Mouse (Mus musculus) liver, embryonic 14.5 days (tissue): Measurements from ENCODE around the gene Trat1. TPM values are rescaled to one million over a fixed set of nuclear protein-coding genes. Genes with fewer than 3 reads are reported as not detected.

ENCODE experiments used
- ATAC-seq: fragments of 200-750 bp; cut with Nextera tagmentation; 2 replicates; pipeline ENCODE4 v1.8.0; 2017; ENCODE audit warnings: moderate number of reproducible peaks, mild to moderate bottlenecking, moderate library complexity; ENCODE audit not compliant: insufficient read depth
- DNase-seq, 3 experiments: peaks; one replicate each; pipeline ENCODE4 v3.0.0-alpha.2; 2012 to 2013; ENCODE audit warnings: low read depth in 3 of 3, low spot score in 3 of 3
- H3K27ac ChIP-seq: fragments of 300-500 bp; sonication (generic); 2 replicates; pipeline ENCODE4 v1.5.1; 2014; ENCODE audit warnings: moderate library complexity, mild to moderate bottlenecking, control low read depth, inconsistent platforms
- H3K27me3 ChIP-seq: fragments of 300-500 bp; sonication (generic); 2 replicates; pipeline ENCODE4 v1.6.1; 2014; ENCODE audit warnings: mild to moderate bottlenecking, low read length, moderate library complexity; ENCODE audit not compliant: control insufficient read depth, insufficient read depth
- H3K36me3 ChIP-seq: fragments of 300-500 bp; sonication (generic); replicated peaks from 2 replicates; pipeline ENCODE4 v1.6.1; 2014; ENCODE audit warnings: low read depth; ENCODE audit not compliant: control insufficient read depth, insufficient read depth
- H3K4me1 ChIP-seq, 2 experiments: fragments of 200-500 bp in 1 of 2; fragments of 300-500 bp in 1 of 2; sonication (generic) in 1 of 2; replicated peaks; 2 replicates each; pipeline ENCODE4 v1.6.1; 2012 to 2014; ENCODE audit warnings: antibody characterized with exemption in 1 of 2, inconsistent platforms in 1 of 2, low read length in 1 of 2; ENCODE audit not compliant: control insufficient read depth in 2 of 2, insufficient read depth in 2 of 2
- H3K4me2 ChIP-seq: fragments of 300-500 bp; sonication (generic); 2 replicates; pipeline ENCODE4 v1.6.1; 2014; ENCODE audit warnings: low read depth, mild to moderate bottlenecking, control low read depth, moderate library complexity
- H3K4me3 ChIP-seq, 2 experiments: fragments of 200-500 bp in 1 of 2; fragments of 300-500 bp in 1 of 2; sonication (generic) in 1 of 2; 2 replicates each; pipeline ENCODE4 v1.5.1; 2012 to 2014; ENCODE audit warnings: low read depth in 2 of 2, low read length in 2 of 2, mild to moderate bottlenecking in 2 of 2, control low read depth in 1 of 2, inconsistent platforms in 1 of 2, moderate library complexity in 1 of 2; ENCODE audit not compliant: insufficient read depth in 1 of 2
- H3K9ac ChIP-seq: fragments of 300-500 bp; sonication (generic); replicated peaks from 2 replicates; pipeline ENCODE4 v1.6.1; 2014; ENCODE audit warnings: mild to moderate bottlenecking, control low read depth, moderate library complexity
- H3K9me3 ChIP-seq: fragments of 300-500 bp; sonication (generic); 2 replicates; pipeline ENCODE4 v1.6.1; 2016; ENCODE audit warnings: low read length, mixed read lengths; ENCODE audit not compliant: control insufficient read depth
- CTCF ChIP-seq: IDR thresholded peaks from 2 replicates; pipeline ENCODE4 v1.5.1; 2016; ENCODE audit warnings: antibody characterized with exemption, low read depth, control low read depth
- EP300 ChIP-seq: IDR thresholded peaks from 2 replicates; pipeline ENCODE4 v1.6.1; 2016; ENCODE audit warnings: antibody characterized with exemption, low read depth
- WGBS: fragments of 180-500 bp; shearing (Covaris S2); extraction: QIAGEN DNeasy Blood & Tissue Kit; methylation state at CpG from one replicate; pipeline ENCODE4 v1.1.7; 2014; ENCODE audit not compliant: insufficient replicate concordance; 5-methylcytosine and 5-hydroxymethylcytosine counted together
- polyA plus RNA-seq, 2 experiments: library from polyadenylated mRNA; depleted of rRNA in 1 of 2; stranded (reverse) in 1 of 2; unstranded in 1 of 2; fragments of >200 nt; fragmentation: Nextera tagmentation in 1 of 2; extraction: Ambion mirVana in 1 of 2; gene quantifications; 2 replicates each; pipeline versions ENCODE4 v1.2.1 to v1.2.3; 2012 to 2014

Gene Trat1
- polyA plus RNA-seq, 2 experiments, result not detected

GRCm38 (mm10) chr16:48806521-48806920 lies 34.7 kb upstream of the Trat1 start:
- TF ChIP-seq EP300 (no peak), CTCF (no peak)
- no peak for DNase-seq
- WGBS, result 22% methylated on average over 1 of the region's 1 CpGs

GRCm38 (mm10) chr16:48805412-48805811 lies 33.6 kb upstream of the Trat1 start:
- Histone ChIP-seq H3K27ac (no peak overlapping the region), H3K4me2 (no peak overlapping the region), H3K9me3 (no peaks in the 10 kb centered on the region), H3K36me3 (no peaks in the 10 kb centered on the region), H3K4me1 (no peaks in the 10 kb centered on the region), H3K9ac (no peak overlapping the region), H3K27me3 (no peaks in the 10 kb centered on the region), H3K4me3 (no peak overlapping the region)
- ATAC-seq, result no peak
- DNase-seq, result no peak
- TF ChIP-seq EP300, result no peak
- 44% methylated on average over 1 of the region's 1 CpGs for WGBS

More at GRCm38 (mm10) chr16:48806521-48806920, 34.7 kb upstream of the Trat1 start:
- ATAC-seq, result no peak
- Histone ChIP-seq H3K4me1 (no peaks in the 10 kb centered on the region), H3K27ac (no peak overlapping the region), H3K36me3 (no peaks in the 10 kb centered on the region), H3K27me3 (no peaks in the 10 kb centered on the region), H3K4me3 (no peak overlapping the region), H3K9me3 (no peaks in the 10 kb centered on the region), H3K4me2 (no peak overlapping the region), H3K9ac (no peak overlapping the region)

- H3K4me3 ChIP-seq, result no peak overlapping the region
- ATAC-seq, result no peak
- H3K4me2 ChIP-seq, result no peak overlapping the region
- no peak for TF ChIP-seq EP300
- no peak for TF ChIP-seq CTCF
- DNase-seq, result no peak
- no peaks in the 10 kb centered on the region for H3K9me3 ChIP-seq
- H3K9ac ChIP-seq, result no peak overlapping the region
- no peaks in the 10 kb centered on the region for H3K36me3 ChIP-seq
- 58% methylated on average over 2 of the region's 2 CpGs for WGBS
- H3K4me1 ChIP-seq, result no peaks in the 10 kb centered on the region
- H3K27me3 ChIP-seq, result no peaks in the 10 kb centered on the region
- H3K27ac ChIP-seq, result no peak overlapping the region
Measured at GRCm38 (mm10) chr16:48800906-48801305, 29.1 kb upstream of the Trat1 start.

- H3K4me1 ChIP-seq, result no peaks in the 10 kb centered on the region
- H3K27ac ChIP-seq, result no peak overlapping the region
- no peaks in the 10 kb centered on the region for H3K9me3 ChIP-seq
- 65% methylated on average over 3 of the region's 3 CpGs for WGBS
- DNase-seq (no peak), ATAC-seq (no peak)
- TF ChIP-seq EP300 (no peak), CTCF (no peak)
- no peak overlapping the region for H3K4me2 ChIP-seq
- no peaks in the 10 kb centered on the region for H3K36me3 ChIP-seq
- no peak overlapping the region for H3K4me3 ChIP-seq
- H3K9ac ChIP-seq, result no peak overlapping the region
- H3K27me3 ChIP-seq, result no peaks in the 10 kb centered on the region
Measured at GRCm38 (mm10) chr16:48799470-48799869, 27.6 kb upstream of the Trat1 start.

- no peak overlapping the region for H3K27ac ChIP-seq
- no peak for ATAC-seq
- no peaks in the 10 kb centered on the region for H3K27me3 ChIP-seq
- 25% methylated on average over 3 of the region's 3 CpGs for WGBS
- no peak overlapping the region for H3K4me2 ChIP-seq
- no peaks in the 10 kb centered on the region for H3K36me3 ChIP-seq
- H3K9me3 ChIP-seq, result no peaks in the 10 kb centered on the region
- no peak overlapping the region for H3K4me3 ChIP-seq
- DNase-seq, result no peak
- H3K9ac ChIP-seq, result no peak overlapping the region
- TF ChIP-seq CTCF, result no peak
- no peak for TF ChIP-seq EP300
- H3K4me1 ChIP-seq, result no peaks in the 10 kb centered on the region
Measured at GRCm38 (mm10) chr16:48798285-48798684, 26.5 kb upstream of the Trat1 start.
